Mouse (Mus musculus) induced T-regulatory cell, adult 2 months (primary cell): Measurements from ENCODE around the gene Nupl1.

ENCODE experiments used
- DNase-seq: peaks from one replicate; pipeline ENCODE4 v3.0.0-alpha.2; 2012; ENCODE audit warnings: low read depth

The Nupl1 gene

DNA sequence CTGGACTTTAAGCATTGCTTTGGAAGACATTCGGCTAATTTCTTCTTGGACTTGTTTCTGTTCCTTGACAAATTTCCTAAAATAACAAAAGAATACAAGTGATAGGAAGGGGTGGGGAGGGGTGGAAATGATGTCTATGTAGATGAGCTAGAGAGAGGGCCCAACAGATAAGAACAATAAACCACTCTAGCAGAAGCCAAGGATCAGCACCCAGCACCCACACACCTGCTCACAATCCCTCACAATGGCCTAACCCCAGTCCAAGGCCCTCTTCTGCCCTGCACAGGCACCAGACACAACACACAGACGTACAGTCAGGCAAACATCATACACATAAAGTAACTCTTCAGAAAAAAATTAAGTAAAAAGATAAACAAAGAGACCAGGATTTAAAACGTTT is 12.7 kb downstream of the Nupl1 start:
- no peak for DNase-seq

DNA sequence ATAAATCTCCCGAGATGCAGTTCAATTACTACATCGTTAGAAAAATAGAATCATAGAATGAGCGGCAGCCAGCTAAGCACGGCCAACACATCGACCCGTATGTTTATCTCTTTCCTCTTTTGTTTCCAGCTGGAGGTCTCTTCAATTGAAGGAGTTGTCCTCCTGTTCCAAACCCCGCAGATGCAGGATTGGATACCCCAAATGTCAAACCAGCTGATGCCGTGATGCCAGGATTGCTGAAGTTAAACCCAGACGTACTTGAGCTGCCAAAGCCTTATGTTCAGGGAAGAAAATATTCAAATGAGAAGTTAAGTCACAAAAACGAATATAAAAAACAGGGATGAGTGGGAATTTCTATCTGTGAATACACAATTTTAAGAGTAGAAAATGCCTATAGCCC is 31.3 kb downstream of the Nupl1 start:
- DNase-seq, result no peak

DNA sequence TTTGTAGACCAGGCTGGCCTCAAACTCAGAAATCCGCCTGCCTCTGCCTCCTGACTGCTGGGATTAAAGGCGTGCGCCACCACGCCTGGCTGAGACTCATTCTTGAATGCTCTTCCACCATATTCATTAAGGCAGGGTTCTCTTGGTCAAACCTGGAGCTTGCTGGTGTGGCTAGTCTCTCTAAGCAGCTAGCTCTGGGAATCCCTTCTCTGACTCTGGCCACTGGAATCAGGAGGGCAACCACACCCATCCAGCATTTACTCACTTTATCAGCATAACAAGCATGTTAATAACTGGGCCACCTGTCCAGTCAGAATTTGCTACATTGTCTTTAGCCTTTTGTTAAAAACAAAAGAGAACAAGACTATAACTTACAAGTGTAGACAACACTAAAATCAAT is 33.6 kb downstream of the Nupl1 start:
- no peak for DNase-seq

DNA sequence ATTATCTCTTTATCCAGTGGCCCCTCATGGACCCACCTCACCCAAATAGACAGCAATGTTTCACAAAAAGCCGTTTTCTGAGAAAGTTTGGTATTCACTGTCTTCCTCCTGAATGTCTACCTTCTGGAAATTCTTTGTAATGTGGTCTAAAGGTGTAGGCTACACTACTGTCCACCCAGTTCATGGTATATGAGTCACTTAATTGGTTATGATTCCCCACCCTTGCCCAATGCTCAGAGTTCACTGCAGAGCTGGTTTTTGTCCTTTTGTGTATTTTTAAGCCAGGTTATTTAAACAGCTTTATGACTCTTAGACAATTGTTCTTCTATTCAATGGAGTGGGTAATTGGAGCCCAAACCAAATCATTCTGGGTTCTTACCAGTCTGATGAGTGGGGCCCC is 35.1 kb downstream of the Nupl1 start:
- no peak for DNase-seq

DNA sequence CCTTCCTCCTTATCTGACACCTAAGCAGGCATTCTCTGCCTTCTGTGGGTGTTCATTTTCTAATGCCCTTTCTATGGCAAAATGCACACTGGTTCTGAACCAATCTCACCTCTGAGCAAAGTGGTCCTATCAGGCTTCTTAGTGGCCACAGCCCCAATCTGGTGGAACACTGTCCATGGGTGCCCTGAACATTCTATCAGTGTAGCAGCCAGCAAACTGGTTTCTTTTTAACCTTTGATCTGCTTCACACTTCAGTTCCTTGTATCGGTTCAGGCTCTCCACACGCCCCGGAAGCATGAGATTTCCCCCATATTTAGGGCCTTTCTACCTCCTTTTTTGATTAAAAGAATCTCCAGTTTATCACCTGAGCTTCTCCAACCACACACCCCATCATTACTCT is 36.2 kb downstream of the Nupl1 start:
- no peak for DNase-seq

DNA sequence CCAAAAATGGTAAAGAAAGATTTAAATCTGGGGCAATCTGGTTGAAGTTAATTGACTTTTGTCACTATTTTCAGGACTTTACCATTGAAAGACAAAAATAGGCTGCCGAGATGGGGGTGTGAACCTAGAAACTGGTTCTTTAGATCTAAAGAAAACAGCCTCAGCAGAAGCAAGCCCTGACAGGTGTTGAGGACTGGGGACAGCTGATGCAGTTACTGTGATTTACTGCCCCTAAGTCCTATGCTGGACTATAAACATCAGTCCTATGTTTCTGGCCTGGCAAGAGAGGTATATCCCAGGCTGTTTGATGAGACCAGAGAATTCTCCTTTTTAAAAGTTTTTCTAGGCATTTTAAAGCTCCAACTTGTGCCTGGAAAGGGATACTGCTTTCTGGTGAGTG is 37.2 kb downstream of the Nupl1 start:
- DNase-seq, result no peak

DNA sequence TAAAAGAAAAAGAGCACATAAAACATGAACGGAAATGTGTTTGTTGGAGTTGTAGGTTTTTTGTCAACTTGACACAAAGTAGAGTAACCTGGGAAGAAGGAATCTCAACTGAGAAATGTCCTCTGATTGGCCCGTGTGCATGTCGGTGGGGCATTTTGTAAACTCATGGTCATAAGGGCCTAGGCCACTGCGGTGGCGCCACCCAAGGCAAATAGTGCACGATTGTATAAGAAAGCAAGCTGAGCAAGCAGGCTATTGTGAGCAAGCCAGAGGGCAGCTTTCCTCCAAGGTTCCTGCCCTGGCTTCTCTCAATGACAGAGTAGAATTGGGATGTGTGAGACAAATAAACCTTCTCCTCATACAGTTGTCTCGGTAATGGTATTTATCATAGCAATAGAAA is 42.1 kb downstream of the Nupl1 start:
- no peak for DNase-seq

DNA sequence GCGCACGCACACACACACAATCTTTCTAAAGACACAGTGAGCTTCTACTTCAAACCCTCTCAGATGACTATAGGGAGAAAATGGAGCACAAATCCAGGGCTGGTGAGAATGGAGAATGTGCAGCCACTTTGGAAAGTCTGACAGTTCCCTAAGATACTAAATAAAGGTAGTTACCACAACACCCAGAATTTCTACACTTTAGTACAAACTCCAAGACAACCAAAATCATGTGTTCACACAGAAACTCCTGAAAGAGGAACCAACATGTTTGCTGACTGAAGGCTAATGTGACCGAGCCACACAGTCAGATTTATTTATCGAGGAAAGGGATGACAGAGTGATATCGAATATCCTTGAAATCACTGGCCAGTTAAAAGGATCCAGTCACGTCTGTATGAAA is 46.2 kb downstream of the Nupl1 start:
- DNase-seq, result no peak

DNA sequence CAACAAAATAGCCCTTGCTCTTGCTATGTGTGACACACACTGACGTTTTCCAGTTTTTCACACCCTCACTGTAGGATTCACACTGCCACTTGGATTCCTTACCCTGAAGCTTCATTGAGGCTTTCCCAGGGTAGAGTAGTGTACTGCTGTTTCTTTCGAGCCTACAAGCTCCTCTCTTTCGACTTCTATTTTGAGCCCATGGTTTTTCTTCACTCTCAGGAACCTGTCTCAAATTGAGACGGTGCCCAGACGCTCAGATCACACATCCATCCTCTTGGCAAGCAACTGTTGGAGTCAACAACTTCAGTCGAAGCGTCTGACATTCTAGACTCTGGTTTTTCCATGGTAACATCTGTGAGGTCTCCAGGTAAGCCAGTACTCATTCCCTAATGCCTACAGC is 54.3 kb downstream of the Nupl1 start, which contains the start of gene Atp8a2:
TSS of gene Atp8a2 (minus strand) at position 296 of the 400 bp plus-strand sequence.
- no peak for DNase-seq

DNA sequence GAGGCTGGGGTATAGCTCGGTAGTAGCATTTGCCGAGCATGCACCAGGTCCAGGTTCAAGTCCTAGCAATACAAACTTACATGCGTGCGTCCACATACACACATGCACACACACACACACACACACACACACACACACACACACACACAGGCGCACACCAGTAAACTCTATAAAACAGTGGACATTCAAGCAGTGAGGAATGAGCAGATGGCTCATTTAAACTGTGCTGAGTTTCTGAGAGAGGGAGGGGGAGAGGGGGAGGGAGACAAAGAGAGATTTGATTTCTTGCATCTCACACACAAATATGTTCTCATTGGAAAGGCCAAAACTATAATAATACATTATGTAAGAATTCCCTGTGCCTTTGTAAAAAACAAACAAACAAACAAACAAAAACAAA is 55.2 kb downstream of the Nupl1 start:
- no peak for DNase-seq

DNA sequence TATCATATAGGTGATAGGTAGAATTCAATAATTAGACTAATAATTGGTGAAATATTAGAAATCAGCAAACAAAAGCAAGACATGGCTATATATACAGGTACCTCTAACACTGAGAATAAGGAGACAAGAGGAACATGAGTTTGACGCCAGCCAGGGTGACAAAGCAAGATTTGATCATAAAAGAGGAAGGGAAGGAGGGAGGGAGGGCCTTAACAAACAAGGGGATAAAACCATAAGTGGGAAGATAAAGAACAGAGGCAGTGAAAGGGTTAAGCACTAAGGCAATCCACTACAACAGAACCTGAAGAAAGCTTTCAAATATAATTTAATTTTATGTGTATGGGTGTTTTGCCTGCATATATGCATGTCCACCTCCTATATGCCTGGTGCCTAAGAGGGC is 56.6 kb downstream of the Nupl1 start:
- no peak for DNase-seq

DNA sequence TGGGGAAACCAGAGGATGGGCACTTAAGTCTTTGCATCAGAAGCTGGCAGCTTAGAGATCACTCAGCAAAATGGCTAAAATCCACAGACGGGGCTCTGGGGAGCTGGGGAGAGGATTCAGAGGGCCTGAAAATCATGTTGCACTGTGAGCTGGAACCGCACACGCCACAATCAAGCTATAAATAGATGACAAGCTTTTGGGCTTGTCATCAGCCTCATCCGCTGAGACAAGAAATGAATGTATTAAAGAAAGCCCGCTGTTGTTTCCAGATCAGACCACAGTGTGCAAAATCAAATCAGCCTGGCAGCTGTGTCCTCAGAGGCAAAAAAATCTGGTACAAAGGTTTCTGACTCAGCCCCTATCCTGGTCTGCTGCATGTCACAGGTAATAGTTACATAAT is 61.5 kb downstream of the Nupl1 start:
- no peak for DNase-seq

DNA sequence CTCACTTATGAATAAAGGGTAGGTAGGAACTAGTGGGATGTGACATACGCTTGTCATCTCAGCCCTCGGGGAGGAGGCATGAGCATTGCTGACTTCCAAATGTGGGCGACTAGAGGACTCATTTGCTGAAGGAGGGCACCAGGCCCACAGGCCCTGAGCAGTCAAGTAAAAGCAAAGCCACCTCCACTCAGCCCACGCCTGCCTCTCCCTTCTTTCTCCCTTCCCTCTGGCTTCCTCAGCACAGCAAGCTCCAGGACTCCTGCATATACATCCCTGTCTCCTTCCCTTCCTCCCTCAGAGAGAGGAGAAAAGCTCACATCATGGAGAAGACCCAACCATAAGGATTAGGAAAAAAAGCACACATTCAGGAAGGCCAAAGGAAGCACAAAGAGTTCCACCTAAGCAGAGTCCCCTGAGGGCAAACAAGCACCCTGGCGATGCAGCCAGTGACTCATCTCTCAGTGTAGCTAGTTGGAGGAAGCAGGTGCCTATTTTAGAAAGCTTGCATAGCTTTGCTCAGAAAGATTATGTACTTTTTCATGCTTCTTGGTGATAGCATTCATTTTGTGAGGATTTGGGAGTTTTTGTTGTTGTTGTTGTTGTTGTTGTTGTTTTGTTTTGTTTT is 62.9 kb downstream of the Nupl1 start:
- DNase-seq, result no peak

DNA sequence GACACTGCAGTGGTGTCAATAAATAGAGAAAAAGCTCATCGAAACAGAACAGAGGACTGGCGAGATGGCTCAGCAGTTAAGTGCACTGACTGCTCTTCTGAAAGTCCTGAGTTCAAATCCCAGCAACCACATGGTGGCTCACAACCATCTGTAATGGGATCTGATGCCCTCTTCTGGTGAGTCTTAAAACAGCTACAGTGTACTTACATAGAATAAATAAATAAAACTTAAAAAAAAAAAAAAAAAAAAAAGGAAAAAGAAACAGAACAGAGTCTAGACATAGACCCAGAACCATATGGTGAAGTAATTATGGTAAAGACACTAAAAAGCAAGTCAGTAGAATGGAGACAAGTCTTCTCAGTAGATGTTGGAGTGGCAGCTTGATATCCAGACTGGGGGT is 69.9 kb downstream of the Nupl1 start:
- peak; percentile 8 for DNase-seq

DNA sequence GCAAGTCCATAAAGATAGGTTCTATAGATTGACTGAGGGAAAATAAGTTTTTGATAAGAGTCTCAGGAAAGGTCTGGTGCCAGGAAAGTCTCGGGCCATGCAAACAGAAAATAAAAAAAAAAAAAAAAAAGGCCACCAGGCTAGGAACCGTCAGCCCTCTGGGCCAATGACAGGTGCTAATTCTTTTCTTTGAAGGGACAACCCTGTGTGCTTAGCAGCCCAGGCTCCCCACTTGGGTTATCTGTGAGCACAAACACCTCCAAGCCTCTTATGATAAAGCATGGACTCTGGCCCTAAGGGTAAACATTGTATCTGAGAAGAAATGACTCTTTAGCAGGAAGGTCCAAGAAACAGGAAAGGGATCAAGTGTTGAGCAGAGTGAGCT is 72.7 kb downstream of the Nupl1 start:
- DNase-seq, result no peak

DNA sequence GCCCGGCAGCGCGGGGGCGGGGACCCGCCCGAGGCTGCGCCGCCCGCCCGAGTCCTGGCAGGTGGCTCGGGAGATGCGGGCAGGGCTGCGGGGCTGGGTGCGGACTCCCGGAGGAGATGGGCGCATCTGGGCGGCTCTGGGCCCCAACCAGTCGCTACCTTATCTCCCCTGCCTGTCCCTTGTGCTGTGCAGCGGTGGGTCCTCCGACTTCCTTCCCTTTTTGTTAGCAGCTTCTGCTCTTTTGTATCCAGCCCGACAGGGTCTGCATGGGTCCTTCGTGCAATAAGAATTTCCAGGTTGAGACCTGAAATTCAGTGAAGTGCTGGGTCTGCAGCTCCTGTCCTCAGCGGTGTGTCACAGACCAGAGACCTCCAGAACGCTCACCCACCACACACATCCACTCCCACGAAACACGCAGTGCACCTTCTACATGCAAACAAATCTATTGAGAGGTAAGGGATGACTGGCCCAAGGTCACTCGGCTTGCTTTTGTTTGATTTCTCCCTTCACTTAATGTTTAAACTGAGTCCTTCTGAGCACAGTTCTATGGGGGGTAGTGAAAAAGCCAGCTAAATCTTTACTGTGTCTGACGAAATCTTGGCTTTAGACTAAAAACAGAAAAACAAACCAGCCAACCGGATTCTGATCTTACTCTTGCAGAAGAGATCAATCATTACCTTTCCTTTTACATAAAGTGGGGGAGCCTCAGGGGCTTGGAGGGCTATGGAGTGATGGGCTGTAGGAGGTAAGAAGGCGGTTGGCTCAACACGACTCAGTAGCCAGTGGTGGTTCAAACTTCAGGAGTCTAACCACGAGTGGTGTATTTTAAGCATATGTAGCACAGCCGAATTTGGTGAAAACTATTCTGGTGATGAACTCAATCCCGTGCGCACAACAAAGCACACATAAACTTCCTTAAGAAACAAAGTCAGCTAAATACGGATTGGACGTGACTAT is 73.3 kb downstream of the Nupl1 start:
- peak; percentile 14 for DNase-seq

DNA sequence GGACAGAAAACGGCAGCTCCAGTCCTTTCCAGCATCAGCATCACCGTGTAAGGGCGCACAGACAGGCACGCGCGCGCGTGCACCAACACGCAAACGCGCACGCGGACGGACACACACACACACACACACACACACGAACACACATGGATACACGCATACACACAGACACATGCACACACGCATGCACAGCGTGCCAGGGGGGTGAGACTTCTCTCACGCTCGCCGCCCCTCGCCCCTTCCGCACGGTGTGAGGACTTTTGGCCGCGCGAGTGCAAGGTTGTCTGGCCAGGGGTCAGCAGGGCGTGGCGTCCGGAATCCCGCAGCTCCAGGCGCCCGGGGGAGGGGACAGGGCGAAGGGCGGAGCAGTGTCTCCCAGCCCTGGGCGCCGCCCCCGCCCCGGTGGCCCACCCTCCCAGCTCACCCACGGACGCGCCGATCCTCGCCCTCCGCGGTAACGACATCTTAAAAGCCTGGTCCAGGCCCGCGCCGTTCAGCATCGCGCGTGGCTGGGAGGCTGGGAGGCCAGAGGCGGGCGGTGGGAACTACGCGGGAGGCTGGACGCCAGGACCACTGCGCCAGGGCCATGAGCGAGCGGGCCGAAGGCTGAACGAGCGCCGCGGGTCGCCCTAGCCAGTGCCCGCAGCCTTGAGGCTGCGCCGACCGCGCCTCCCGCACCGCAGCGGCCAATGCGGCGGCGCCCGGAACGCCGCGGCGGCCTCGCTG is 74.2 kb downstream of the Nupl1 start:
- DNase-seq, result no peak

DNA sequence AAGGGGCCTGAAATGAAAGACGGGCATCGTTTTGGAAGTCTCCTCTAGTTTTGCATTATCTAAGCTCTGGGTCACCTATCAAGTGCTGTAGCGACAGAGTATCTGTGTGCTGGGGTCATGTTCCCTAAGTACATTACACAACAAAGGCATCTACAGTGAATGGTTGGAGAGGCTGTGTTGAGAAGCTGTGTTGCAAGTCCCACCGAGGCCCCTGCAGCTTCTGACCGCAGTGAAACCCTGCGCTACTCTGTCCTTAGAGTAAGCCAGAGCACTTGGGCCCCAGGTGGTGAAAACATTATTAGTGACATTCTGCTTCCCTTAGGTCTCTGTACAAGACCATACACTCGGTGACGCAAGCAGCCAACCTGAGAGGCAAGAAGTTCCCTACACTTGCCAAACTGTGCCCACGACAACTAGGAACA is 74.8 kb downstream of the Nupl1 start:
- no peak for DNase-seq

DNA sequence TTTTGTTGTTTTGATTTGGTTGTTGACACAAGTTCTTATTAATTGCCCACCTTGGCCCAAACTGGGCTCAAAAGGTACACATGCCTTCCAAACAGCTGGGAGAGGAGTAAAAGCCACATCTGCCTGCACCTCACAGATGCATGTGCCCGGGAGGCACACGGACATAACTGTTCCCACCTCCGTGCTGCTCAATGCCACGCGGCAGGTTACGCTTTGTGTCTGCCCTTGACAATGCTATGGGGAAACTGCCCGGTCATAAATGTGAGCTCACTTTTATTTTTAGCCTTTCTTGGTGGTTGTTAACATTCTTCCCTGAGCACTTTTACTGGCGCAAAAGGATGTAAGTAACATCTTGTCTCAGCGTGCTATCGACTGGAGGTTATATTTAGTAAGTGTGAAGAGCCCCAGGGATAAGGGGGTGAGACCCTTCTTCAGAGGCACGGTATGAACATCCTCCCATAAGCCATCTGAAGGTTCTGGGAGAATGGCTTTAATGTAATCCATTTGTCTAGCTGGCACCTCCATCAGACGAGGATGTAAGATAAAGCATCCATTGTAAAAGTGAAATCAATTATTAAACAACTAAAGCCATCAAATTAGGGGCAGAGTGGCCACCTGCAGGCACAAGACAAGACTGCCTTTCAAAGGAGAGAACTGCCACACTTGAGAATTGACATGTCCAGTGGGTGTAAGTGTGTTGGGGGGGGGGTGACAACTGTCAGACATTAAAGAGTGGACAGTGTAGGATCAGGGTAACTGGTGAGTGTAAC is 78.8 kb downstream of the Nupl1 start:
- DNase-seq, result no peak

DNA sequence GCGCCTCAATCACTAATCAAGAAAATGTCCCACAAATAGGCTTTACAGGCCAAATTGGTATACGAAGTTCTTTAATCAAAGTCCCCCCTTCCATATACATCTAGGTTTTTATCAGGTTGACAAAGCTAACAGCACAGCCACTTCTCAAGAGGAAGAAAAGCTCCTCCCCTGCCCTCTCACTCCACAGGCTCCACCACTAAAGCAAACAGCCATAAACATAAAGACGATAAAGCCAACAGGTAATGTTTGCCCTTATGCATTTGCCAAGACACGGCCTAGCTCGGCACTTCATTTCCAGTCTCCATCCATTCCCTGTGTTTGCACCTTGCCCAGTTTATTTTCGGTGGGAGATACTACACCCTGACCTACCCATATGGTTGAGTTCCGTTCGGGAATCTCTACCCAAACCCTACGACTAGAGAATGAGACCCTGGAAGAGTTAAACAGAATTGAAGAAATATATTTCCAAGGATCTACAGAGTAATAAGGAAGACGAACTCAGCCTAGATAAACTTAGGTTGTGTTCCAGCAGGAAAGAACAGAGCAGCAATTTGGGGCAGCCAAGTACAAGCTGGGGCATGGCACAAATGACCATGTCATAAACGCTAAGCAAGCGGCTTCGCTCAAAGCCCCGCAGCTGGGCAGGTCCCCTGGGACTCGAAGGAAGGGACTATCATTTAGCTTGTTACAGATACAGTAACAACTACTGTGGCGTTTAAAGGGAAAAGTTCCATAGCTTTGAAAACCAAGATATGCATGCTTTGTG is 80.2 kb downstream of the Nupl1 start:
- DNase-seq, result no peak

DNA sequence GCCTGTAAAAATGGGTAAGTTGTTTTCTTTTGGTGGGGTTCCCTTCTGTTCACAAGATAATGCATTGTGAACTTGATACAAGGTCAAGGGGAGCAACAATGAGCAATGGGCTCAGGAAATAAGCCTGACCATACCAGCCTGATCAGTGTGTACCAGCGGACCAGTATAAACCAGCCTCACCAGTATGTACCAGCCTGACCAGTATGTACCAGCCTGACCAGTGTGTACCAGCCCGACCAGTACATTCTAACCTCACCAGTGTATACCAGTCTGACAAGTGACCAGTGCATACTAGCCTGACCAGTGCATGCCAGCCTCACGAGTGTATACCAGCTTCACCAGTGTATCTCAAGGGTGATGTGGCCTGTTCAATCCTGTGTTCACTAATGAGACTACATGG is 87.9 kb downstream of the Nupl1 start:
- no peak for DNase-seq
